Comparison of ENCODE assay signal across 8 mouse cellular contexts in genomic region chr11:74554683-74555341, GRCm38 (mm10). TPM values are rescaled to one million over a fixed set of nuclear protein-coding genes. Genes with fewer than 3 reads are reported as not detected.
DNase-seq lines count a peak whose midpoint lies in the region; ATAC-seq and TF ChIP-seq lines count a peak whose summit lies in the region.

No protein-coding gene starts in this region.

- no peaks in the 10 kb centered on the region for H3K27me3 ChIP-seq in midbrain, embryonic 11.5 days (ENCODE audit: control insufficient read depth, insufficient read depth, low read length)
- H3K27me3 ChIP-seq in midbrain, embryonic 10.5 days (ENCODE audit: low read depth, poor library complexity, severe bottlenecking): no peaks in the 10 kb centered on the region; the same call in 1 of the 2 replicates
- H3K27me3 ChIP-seq in embryonic facial prominence, embryonic 11.5 days (ENCODE audit: control insufficient read depth, insufficient read depth, low read length): no peaks in the 10 kb centered on the region

- TF ChIP-seq POLR2A in olfactory bulb, adult 2 months (IDR thresholded peaks at IDR 0.05; ENCODE audit: insufficient read depth, low read depth, low read length): no peak

- H3K9ac ChIP-seq in midbrain, embryonic 11.5 days (ENCODE audit: low read length): no peak overlapping the region
- H3K9ac ChIP-seq in embryonic facial prominence, embryonic 11.5 days (replicated peaks; ENCODE audit: low read length): no peak overlapping the region

- ATAC-seq in midbrain, embryonic 11.5 days (ENCODE audit: low FRiP score): peak; percentile 68
- ATAC-seq in embryonic facial prominence, embryonic 11.5 days (replicated peaks; ENCODE audit: insufficient number of reproducible peaks, low FRiP score, low TSS enrichment, low read depth): 0 out of 2 replicates have a peak, but pooled peaks have one; percentile 14

- peaks cover 4% of the 10 kb centered on the region for H3K4me1 ChIP-seq in midbrain, embryonic 11.5 days (ENCODE audit: control insufficient read depth, insufficient read depth, low read length)
- H3K4me1 ChIP-seq in midbrain, embryonic 10.5 days: peaks cover 20% of the 10 kb centered on the region
- H3K4me1 ChIP-seq in embryonic facial prominence, embryonic 11.5 days (ENCODE audit: control insufficient read depth, insufficient read depth, low read length): no peaks in the 10 kb centered on the region
- peaks cover 50% of the 10 kb centered on the region for H3K4me1 ChIP-seq in olfactory bulb, adult 2 months (ENCODE audit: control insufficient read depth, insufficient read depth, low read length)

- TF ChIP-seq CTCF in olfactory bulb, adult 2 months (IDR thresholded peaks at IDR 0.05; ENCODE audit: insufficient read depth, low read depth, low read length): no peak

- H3K4me2 ChIP-seq in midbrain, embryonic 11.5 days: no peak overlapping the region
- H3K4me2 ChIP-seq in embryonic facial prominence, embryonic 11.5 days (ENCODE audit: low read depth, low read length): no peak overlapping the region

- H3K27ac ChIP-seq in midbrain, embryonic 11.5 days (ENCODE audit: low read depth, low read length): no peak overlapping the region
- H3K27ac ChIP-seq in midbrain, embryonic 10.5 days (replicated peaks): no peak overlapping the region; the same call in 1 of the 2 replicates
- no peak overlapping the region for H3K27ac ChIP-seq in embryonic facial prominence, embryonic 11.5 days (replicated peaks; ENCODE audit: low read depth, low read length)
- H3K27ac ChIP-seq in olfactory bulb, adult 2 months (ENCODE audit: insufficient read depth, low read depth, low read length): peak overlapping the region; percentile 80

- no peak overlapping the region for H3K4me3 ChIP-seq in midbrain, embryonic 11.5 days (ENCODE audit: low read depth, low read length)
- H3K4me3 ChIP-seq in midbrain, embryonic 10.5 days: no peak overlapping the region
- H3K4me3 ChIP-seq in embryonic facial prominence, embryonic 11.5 days (ENCODE audit: low read depth, low read length): no peak overlapping the region
- H3K4me3 ChIP-seq in olfactory bulb, adult 2 months (ENCODE audit: insufficient read depth, low read depth, low read length): no peak overlapping the region

- H3K36me3 ChIP-seq in midbrain, embryonic 11.5 days (ENCODE audit: control insufficient read depth, insufficient read depth, low read length): no peaks in the 10 kb centered on the region
- H3K36me3 ChIP-seq in midbrain, embryonic 10.5 days: no peaks in the 10 kb centered on the region
- H3K36me3 ChIP-seq in embryonic facial prominence, embryonic 11.5 days (replicated peaks; ENCODE audit: control insufficient read depth, insufficient read depth, low read depth, low read length): no peaks in the 10 kb centered on the region

- DNase-seq in midbrain, embryonic 11.5 days (ENCODE audit: low spot score, missing footprints): no peak
- DNase-seq in midbrain, embryonic 10.5 days (ENCODE audit: low spot score): no peak
- peak; percentile 72 for DNase-seq in embryonic facial prominence, embryonic 11.5 days (ENCODE audit: low spot score)
- peak; percentile 52 for DNase-seq in induced T-regulatory cell, adult 2 months (ENCODE audit: low read depth)
- no peak for DNase-seq in cerebellum, postnatal 14 days
- no peak for DNase-seq in urinary bladder, postnatal 25 days (ENCODE audit: low spot score)
- no peak for DNase-seq in spleen, postnatal 4 days (ENCODE audit: low spot score in 2 of 2)

- no peaks in the 10 kb centered on the region for H3K9me3 ChIP-seq in midbrain, embryonic 11.5 days (ENCODE audit: control insufficient read depth, low read length)
- no peaks in the 10 kb centered on the region for H3K9me3 ChIP-seq in midbrain, embryonic 10.5 days (replicated peaks)
- H3K9me3 ChIP-seq in embryonic facial prominence, embryonic 11.5 days (replicated peaks; ENCODE audit: control insufficient read depth, low read length): no peaks in the 10 kb centered on the region

- 60% methylated on average over 15 of the region's 15 CpGs for WGBS in midbrain, embryonic 11.5 days
- WGBS in midbrain, embryonic 10.5 days: 66% methylated on average over 15 of the region's 15 CpGs
- WGBS in embryonic facial prominence, embryonic 11.5 days: 64% methylated on average over 15 of the region's 15 CpGs
- 31% methylated on average over 15 of the region's 15 CpGs for WGBS in olfactory bulb, adult 2 months

RNA-seq across cellular contexts. Expression of gene Rap1gap2, which starts 55.9 kb away (rescaled TPM):
- polyA plus RNA-seq in midbrain, embryonic 11.5 days (2014; fragmentation: Nextera tagmentation; extraction: Ambion mirVana): 2.5 TPM in 2 replicates
- 0.88 and 2.1 TPM in 2 replicates for polyA plus RNA-seq in midbrain, embryonic 10.5 days (2016; fragmentation: Nextera tagmentation; extraction: Ambion mirVana)
- 1.1 and 1.5 TPM in 2 replicates for polyA plus RNA-seq in embryonic facial prominence, embryonic 11.5 days (2014; fragmentation: Nextera tagmentation; extraction: Ambion mirVana)
- not detected in 2 replicates for polyA plus RNA-seq in olfactory bulb, adult 2 months (2012; ENCODE audit: insufficient read depth, insufficient read length, low replicate concordance, missing spikeins)

Comparison
In these comparisons a context has a peak if more than half of its experiments do, and no peak if none do; other contexts are left out.
1. DNase-seq: peak in embryonic facial prominence, embryonic 11.5 days (single experiment) and induced T-regulatory cell, adult 2 months (single experiment); none in midbrain, embryonic 11.5 days (single experiment), midbrain, embryonic 10.5 days (single experiment), cerebellum, postnatal 14 days (0 of 2), urinary bladder, postnatal 25 days (single experiment) and spleen, postnatal 4 days (0 of 2).